Mouse (Mus musculus): ENCODE results near the gene Mrgprb5. TPM values are rescaled to one million over a fixed set of nuclear protein-coding genes. Genes with fewer than 3 reads are reported as not detected.
A peak's percentile ranks its signal among the peaks of the same experiment; 100 is the strongest.
"Not testable (repeated sequence)": the region's sequence is repeated elsewhere in the genome, so short reads cannot be mapped to it uniquely, and the experiment has no call there.

The Mrgprb5 gene
- not detected in 2 replicates for polyA plus RNA-seq (2014; fragmentation: Nextera tagmentation; extraction: Ambion mirVana)

- no peak within 1 kb of the TSS for H3K4me3 ChIP-seq (replicated peaks; ENCODE audit: low read length)
- WGBS: 87% methylated on average over 2 of the region's 2 CpGs
- no peak within 1 kb of the TSS for H3K4me2 ChIP-seq (replicated peaks)
- H3K36me3 ChIP-seq (replicated peaks; ENCODE audit: control insufficient read depth, insufficient read depth): no peaks in the 10 kb centered on the region
- H3K4me1 ChIP-seq (replicated peaks; ENCODE audit: control insufficient read depth, insufficient read depth, low read length): no peaks in the 10 kb centered on the region
- no peak within 1 kb of the TSS for H3K9ac ChIP-seq
- no peaks in the 10 kb centered on the region; the same call in 1 of the 2 replicates for H3K9me3 ChIP-seq (ENCODE audit: control insufficient read depth, low read length)
- ATAC-seq (ENCODE audit: low FRiP score): no peak
- no peak within 1 kb of the TSS for H3K27ac ChIP-seq
- no peak for DNase-seq (ENCODE audit: low spot score)
- no peaks in the 10 kb centered on the region for H3K27me3 ChIP-seq (ENCODE audit: control insufficient read depth, insufficient read depth, low read length)
These were observed at the start of gene Mrgprb5 for GRCm38 (mm10) chr7:48168919-48169318. TSS of gene Mrgprb5 (minus strand) at chr7:48169019.

- Histone ChIP-seq H3K27me3 (ENCODE audit: control insufficient read depth, insufficient read depth, low read length) (no peaks in the 10 kb centered on the region), H3K9ac (no peak within 1 kb of the TSS), H3K36me3 (replicated peaks; ENCODE audit: control insufficient read depth, insufficient read depth) (no peaks in the 10 kb centered on the region), H3K4me1 (replicated peaks; ENCODE audit: control insufficient read depth, insufficient read depth, low read length) (no peaks in the 10 kb centered on the region), H3K9me3 (ENCODE audit: control insufficient read depth, low read length) (peaks cover 9% of the 10 kb centered on the region; the same call in 1 of the 2 replicates), H3K4me3 (replicated peaks; ENCODE audit: low read length) (no peak within 1 kb of the TSS), H3K27ac (no peak within 1 kb of the TSS), H3K4me2 (replicated peaks) (no peak within 1 kb of the TSS)
- no peak for ATAC-seq (ENCODE audit: low FRiP score)
- 85% methylated on average over 3 of the region's 3 CpGs for WGBS
- DNase-seq (ENCODE audit: low spot score): no peak
These were observed 30.4 kb upstream of the Mrgprb5 start, which contains the start of gene Mrgprb4 for GRCm38 (mm10) chr7:48199188-48199587. TSS of gene Mrgprb4 (minus strand) at chr7:48199288.

GRCm38 (mm10) chr7:48167471-48167870 is 1.3 kb downstream of the Mrgprb5 start:
- H3K9ac ChIP-seq: no peak overlapping the region
- no peak for ATAC-seq (ENCODE audit: low FRiP score)
- DNase-seq (ENCODE audit: low spot score): no peak
- no peak overlapping the region for H3K4me3 ChIP-seq (replicated peaks; ENCODE audit: low read length)
- no peaks in the 10 kb centered on the region; the same call in 1 of the 2 replicates for H3K9me3 ChIP-seq (ENCODE audit: control insufficient read depth, low read length)
- no peak overlapping the region for H3K4me2 ChIP-seq (replicated peaks)
- H3K27ac ChIP-seq: no peak overlapping the region
- no peaks in the 10 kb centered on the region for H3K36me3 ChIP-seq (replicated peaks; ENCODE audit: control insufficient read depth, insufficient read depth)
- H3K4me1 ChIP-seq (replicated peaks; ENCODE audit: control insufficient read depth, insufficient read depth, low read length): no peaks in the 10 kb centered on the region
- 81% methylated on average over 2 of the region's 2 CpGs for WGBS
- H3K27me3 ChIP-seq (ENCODE audit: control insufficient read depth, insufficient read depth, low read length): no peaks in the 10 kb centered on the region

GRCm38 (mm10) chr7:48138248-48138702 is 30.5 kb downstream of the Mrgprb5 start:
- Histone ChIP-seq H3K36me3 (replicated peaks; ENCODE audit: control insufficient read depth, insufficient read depth) (no peaks in the 10 kb centered on the region), H3K4me1 (replicated peaks; ENCODE audit: control insufficient read depth, insufficient read depth, low read length) (0 out of 2 replicates have a peak, but pooled peaks cover 3% of the 10 kb centered on the region), H3K4me2 (replicated peaks) (peak overlapping the region; percentile 78), H3K4me3 (replicated peaks; ENCODE audit: low read length) (peak overlapping the region; percentile 59), H3K9ac (peak overlapping the region; percentile 90), H3K9me3 (ENCODE audit: control insufficient read depth, low read length) (peaks cover 11% of the 10 kb centered on the region; the same call in 1 of the 2 replicates), H3K27ac (peak overlapping the region; percentile 92), H3K27me3 (ENCODE audit: control insufficient read depth, insufficient read depth, low read length) (no peaks in the 10 kb centered on the region)
- DNase-seq (ENCODE audit: low spot score) (peak; percentile 88), ATAC-seq (ENCODE audit: low FRiP score) (peak; percentile 68)
- 1% methylated on average over 17 of the region's 17 CpGs for WGBS

GRCm38 (mm10) chr7:48137216-48138077 is 31.4 kb downstream of the Mrgprb5 start:
- Histone ChIP-seq H3K27ac (peak overlapping the region; percentile 92), H3K9me3 (ENCODE audit: control insufficient read depth, low read length) (peaks cover 11% of the 10 kb centered on the region; the same call in 1 of the 2 replicates), H3K4me1 (replicated peaks; ENCODE audit: control insufficient read depth, insufficient read depth, low read length) (0 out of 2 replicates have a peak, but pooled peaks cover 3% of the 10 kb centered on the region), H3K4me3 (replicated peaks; ENCODE audit: low read length) (peak overlapping the region; percentile 59), H3K27me3 (ENCODE audit: control insufficient read depth, insufficient read depth, low read length) (no peaks in the 10 kb centered on the region), H3K9ac (peak overlapping the region; percentile 90), H3K4me2 (replicated peaks) (peak overlapping the region; percentile 78), H3K36me3 (replicated peaks; ENCODE audit: control insufficient read depth, insufficient read depth) (no peaks in the 10 kb centered on the region)
- ATAC-seq (ENCODE audit: low FRiP score) (peak; percentile 93), DNase-seq (ENCODE audit: low spot score) (peak; percentile 73)
- WGBS: under 1% methylated on average over 43 of the region's 52 CpGs

GRCm38 (mm10) chr7:48132674-48133073 is 36.1 kb downstream of the Mrgprb5 start:
- Histone ChIP-seq H3K27me3 (ENCODE audit: control insufficient read depth, insufficient read depth, low read length) (no peaks in the 10 kb centered on the region), H3K4me2 (replicated peaks) (no peak overlapping the region), H3K4me1 (replicated peaks; ENCODE audit: control insufficient read depth, insufficient read depth, low read length) (0 out of 2 replicates have a peak, but pooled peaks cover 3% of the 10 kb centered on the region), H3K9ac (no peak overlapping the region), H3K4me3 (replicated peaks; ENCODE audit: low read length) (no peak overlapping the region), H3K9me3 (ENCODE audit: control insufficient read depth, low read length) (no peaks in the 10 kb centered on the region), H3K27ac (no peak overlapping the region), H3K36me3 (replicated peaks; ENCODE audit: control insufficient read depth, insufficient read depth) (no peaks in the 10 kb centered on the region)
- DNase-seq (ENCODE audit: low spot score) (no peak), ATAC-seq (ENCODE audit: low FRiP score) (no peak)
- WGBS: 62% methylated on average over 4 of the region's 4 CpGs

- H3K9ac ChIP-seq; H3K4me1 ChIP-seq (replicated peaks; ENCODE audit: control insufficient read depth, insufficient read depth, low read length); H3K36me3 ChIP-seq (replicated peaks; ENCODE audit: control insufficient read depth, insufficient read depth); ATAC-seq (ENCODE audit: low FRiP score); H3K9me3 ChIP-seq (ENCODE audit: control insufficient read depth, low read length); H3K27me3 ChIP-seq (ENCODE audit: control insufficient read depth, insufficient read depth, low read length); H3K27ac ChIP-seq: not testable (repeated sequence)
- peak; percentile 50 for DNase-seq (ENCODE audit: low spot score)
- Histone ChIP-seq H3K4me2 (replicated peaks) (peak overlapping the region; percentile 60), H3K4me3 (replicated peaks; ENCODE audit: low read length) (peak overlapping the region; percentile 33)
- WGBS: 0% methylated on average over 4 of the region's 7 CpGs
These were observed 36.6 kb downstream of the Mrgprb5 start for GRCm38 (mm10) chr7:48132247-48132646.

- H3K9me3 ChIP-seq (ENCODE audit: control insufficient read depth, low read length); H3K4me1 ChIP-seq (replicated peaks; ENCODE audit: control insufficient read depth, insufficient read depth, low read length); H3K27me3 ChIP-seq (ENCODE audit: control insufficient read depth, insufficient read depth, low read length); H3K36me3 ChIP-seq (replicated peaks; ENCODE audit: control insufficient read depth, insufficient read depth); ATAC-seq (ENCODE audit: low FRiP score): not testable (repeated sequence)
- DNase-seq (ENCODE audit: low spot score): peak; percentile 46
- H3K4me3 ChIP-seq (replicated peaks; ENCODE audit: low read length): peak overlapping the region; percentile 33
- under 1% methylated on average over 11 of the region's 14 CpGs for WGBS
- peak overlapping the region; percentile 58 for H3K9ac ChIP-seq
- peak overlapping the region; percentile 60 for H3K4me2 ChIP-seq (replicated peaks)
- H3K27ac ChIP-seq: peak overlapping the region; percentile 81
These were observed 37.0 kb downstream of the Mrgprb5 start for GRCm38 (mm10) chr7:48131820-48132219.

GRCm38 (mm10) chr7:48123806-48124205 is 45.0 kb downstream of the Mrgprb5 start:
- ATAC-seq (ENCODE audit: low FRiP score): no peak
- H3K4me2 ChIP-seq (replicated peaks): no peak overlapping the region
- 75% methylated on average over 5 of the region's 5 CpGs for WGBS

More at GRCm38 (mm10) chr7:48123806-48124205, 45.0 kb downstream of the Mrgprb5 start:
- no peak for DNase-seq (ENCODE audit: low spot score)
- H3K36me3 ChIP-seq (replicated peaks; ENCODE audit: control insufficient read depth, insufficient read depth): no peaks in the 10 kb centered on the region
- no peak overlapping the region for H3K4me3 ChIP-seq (replicated peaks; ENCODE audit: low read length)
- no peaks in the 10 kb centered on the region for H3K9me3 ChIP-seq (ENCODE audit: control insufficient read depth, low read length)
- H3K9ac ChIP-seq: no peak overlapping the region
- no peaks in the 10 kb centered on the region for H3K27me3 ChIP-seq (ENCODE audit: control insufficient read depth, insufficient read depth, low read length)
- H3K27ac ChIP-seq: no peak overlapping the region
- no peaks in the 10 kb centered on the region for H3K4me1 ChIP-seq (replicated peaks; ENCODE audit: control insufficient read depth, insufficient read depth, low read length)
